Mouse (Mus musculus): ENCODE results near the gene Glrp1.

DNA sequence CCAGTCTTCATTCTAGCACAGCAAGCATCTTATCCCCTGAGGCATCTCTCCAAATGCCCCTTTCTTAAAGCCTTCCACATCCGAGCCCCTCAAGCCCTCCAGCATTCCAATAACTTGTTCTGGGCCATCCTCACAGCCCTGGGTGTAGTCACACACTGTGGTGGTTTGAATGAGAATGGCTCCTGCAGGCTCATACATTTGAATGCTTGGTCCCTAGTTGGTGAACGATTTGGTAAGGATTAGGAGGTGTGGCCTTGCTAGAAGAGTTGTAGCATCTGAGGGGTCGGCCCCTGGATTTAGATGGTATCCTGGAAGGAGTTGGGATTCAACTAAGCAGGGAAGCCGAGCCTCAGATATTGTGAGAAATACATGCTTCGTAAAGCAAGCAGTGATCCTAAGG is 42.0 kb downstream of the Glrp1 start:
- no peak for TF ChIP-seq CTCF (IDR thresholded peaks at IDR 0.05; ENCODE audit: extremely low read depth, insufficient read depth, insufficient read length, insufficient replicate concordance)
- no peak for TF ChIP-seq POLR2A (IDR thresholded peaks at IDR 0.05; ENCODE audit: low read depth, low read length)

Measured in spleen, adult 2 months (tissue).